Mouse (Mus musculus) limb, embryonic 10.5 days (tissue): ENCODE results near the gene Mrpl51. TPM values are rescaled to one million over a fixed set of nuclear protein-coding genes. Genes with fewer than 3 reads are reported as not detected.

Experiments
- DNase-seq: peaks from one replicate; pipeline ENCODE4 v3.0.0-alpha.2; 2017; ENCODE audit warnings: low spot score
- H3K27ac ChIP-seq: fragments of 300-500 bp; sonication (generic); 2 replicates; pipeline ENCODE4 v1.5.1; 2016; ENCODE audit warnings: mild to moderate bottlenecking
- H3K27me3 ChIP-seq: fragments of 300-500 bp; sonication (generic); 2 replicates; pipeline ENCODE4 v1.6.1; 2016; ENCODE audit warnings: low read depth, mild to moderate bottlenecking; ENCODE audit not compliant: poor library complexity, severe bottlenecking
- H3K36me3 ChIP-seq: fragments of 300-500 bp; sonication (generic); 2 replicates; pipeline ENCODE4 v1.6.1; 2016; ENCODE audit warnings: mild to moderate bottlenecking, moderate library complexity
- H3K4me1 ChIP-seq: fragments of 300-500 bp; sonication (generic); 2 replicates; pipeline ENCODE4 v1.6.1; 2016
- H3K4me3 ChIP-seq: fragments of 300-500 bp; sonication (generic); 2 replicates; pipeline ENCODE4 v1.5.1; 2016; ENCODE audit warnings: mild to moderate bottlenecking, moderate library complexity
- H3K9me3 ChIP-seq: fragments of 300-500 bp; sonication (generic); replicated peaks from 2 replicates; pipeline ENCODE4 v1.6.1; 2016; ENCODE audit warnings: mild to moderate bottlenecking
- WGBS: fragments of 180-500 bp; shearing (Covaris S2); methylation state at CpG from one replicate; pipeline ENCODE4 v1.1.7; 2016; 5-methylcytosine and 5-hydroxymethylcytosine counted together
- polyA plus RNA-seq: library from polyadenylated mRNA; unstranded; fragments of >200 nt; fragmentation: Nextera tagmentation; extraction: Ambion mirVana; gene quantifications from 2 replicates; pipeline ENCODE4 v1.2.1, GENCODE M21; 2016

Mrpl51 gene
- polyA plus RNA-seq = 213 and 231 TPM in 2 replicates

DNA sequence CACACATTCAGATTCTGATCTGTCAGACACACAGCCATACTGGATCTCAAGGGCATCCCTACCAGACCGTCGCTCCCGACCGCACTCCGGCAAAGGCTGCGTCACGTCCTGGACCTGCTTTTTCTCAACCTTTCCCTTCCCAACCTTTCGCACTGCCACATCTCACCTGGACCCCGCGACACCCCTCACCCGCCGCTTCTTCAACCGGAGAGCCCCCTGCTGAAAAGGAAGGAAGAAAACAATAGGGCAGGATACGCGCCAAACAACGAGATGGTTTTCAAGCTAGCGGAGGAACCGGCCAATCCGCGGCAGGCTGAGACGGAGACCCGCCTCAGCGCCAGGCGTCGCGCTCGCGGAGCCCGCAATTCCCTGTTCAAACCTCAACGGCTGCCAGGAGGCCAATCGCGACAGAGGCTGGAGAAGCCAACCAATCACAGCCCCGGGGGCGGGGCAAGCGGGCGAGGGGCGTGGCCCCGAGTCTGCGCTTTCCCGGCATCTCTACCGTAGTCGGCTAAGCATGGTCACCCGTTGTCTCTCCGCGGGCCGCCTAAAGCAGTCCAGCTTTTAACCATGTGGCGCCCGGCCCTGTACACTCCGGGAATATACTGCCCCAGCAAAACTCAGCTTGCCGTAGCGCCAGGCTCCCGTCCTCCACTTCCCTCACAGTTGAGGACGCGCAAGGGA lies at the start of gene Mrpl51, which contains the start of gene Ncapd2:
Gene Mrpl51, plus strand, starts transcription at position 470 of the 684 bp plus-strand sequence.
Gene Ncapd2, minus strand, starts transcription at position 370 of the 684 bp plus-strand sequence.
- peaks cover 21% of the 10 kb centered on the region for H3K4me1 ChIP-seq
- under 1% methylated on average over 54 of the region's 54 CpGs for WGBS
- peak within 1 kb of the TSS; percentile 82 for H3K4me3 ChIP-seq
- DNase-seq = peak; percentile 99
- H3K9me3 ChIP-seq = no peaks in the 10 kb centered on the region
- peaks cover 63% of the 10 kb centered on the region for H3K36me3 ChIP-seq
- H3K27me3 ChIP-seq = no peaks in the 10 kb centered on the region
- H3K27ac ChIP-seq = peak within 1 kb of the TSS; percentile 99

DNA sequence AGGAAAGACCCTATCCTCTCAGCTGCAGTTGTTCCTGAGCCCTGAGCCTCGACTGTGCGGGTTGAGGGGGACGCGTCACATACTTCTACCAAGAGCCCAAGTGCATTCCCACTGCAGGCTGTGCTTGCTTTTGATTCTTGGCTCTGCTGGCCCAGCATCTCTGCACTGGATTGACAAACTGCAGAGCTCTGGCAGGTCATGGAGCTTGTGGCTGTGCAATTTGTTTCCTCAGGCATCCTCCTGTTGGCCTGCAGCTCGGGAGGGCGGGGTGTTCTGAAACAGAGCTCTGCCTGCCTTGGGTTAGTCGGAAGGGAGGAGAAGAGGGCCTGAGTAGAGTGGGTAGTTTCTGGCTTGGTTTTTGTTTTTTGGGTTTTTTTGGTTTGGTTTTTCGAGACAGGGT lies 49.2 kb upstream of the Mrpl51 start:
- Histone ChIP-seq H3K36me3 (peaks cover 79% of the 10 kb centered on the region), H3K27ac (no peak overlapping the region), H3K27me3 (no peaks in the 10 kb centered on the region), H3K9me3 (no peaks in the 10 kb centered on the region), H3K4me1 (peaks cover 35% of the 10 kb centered on the region), H3K4me3 (no peak overlapping the region)
- WGBS = 90% methylated on average over 8 of the region's 8 CpGs
- DNase-seq = no peak

DNA sequence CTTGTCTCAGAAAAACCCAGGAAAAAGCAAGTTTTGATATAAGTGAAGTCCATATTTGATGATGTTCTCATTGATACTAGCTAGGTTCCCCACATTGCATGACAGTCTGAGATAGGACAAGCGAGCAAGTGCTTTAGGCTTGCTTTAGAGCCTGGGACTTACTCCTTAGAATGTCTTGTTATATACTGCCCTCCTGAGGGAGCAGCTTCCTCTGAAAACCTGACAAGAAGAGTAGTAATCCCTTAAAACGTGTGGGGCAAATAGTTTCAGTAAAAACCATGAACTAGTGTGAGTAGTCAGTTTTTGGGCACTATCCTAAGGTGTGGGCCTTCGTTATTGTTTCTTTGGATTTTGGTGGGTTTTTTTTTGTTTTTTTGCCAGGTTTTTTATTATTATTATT lies 48.5 kb upstream of the Mrpl51 start:
- no peak overlapping the region for H3K27ac ChIP-seq
- H3K27me3 ChIP-seq = no peaks in the 10 kb centered on the region
- peaks cover 76% of the 10 kb centered on the region for H3K36me3 ChIP-seq
- no peak for DNase-seq
- peaks cover 42% of the 10 kb centered on the region for H3K4me1 ChIP-seq
- no peaks in the 10 kb centered on the region for H3K9me3 ChIP-seq
- 85% methylated on average over 3 of the region's 3 CpGs for WGBS
- H3K4me3 ChIP-seq = no peak overlapping the region

DNA sequence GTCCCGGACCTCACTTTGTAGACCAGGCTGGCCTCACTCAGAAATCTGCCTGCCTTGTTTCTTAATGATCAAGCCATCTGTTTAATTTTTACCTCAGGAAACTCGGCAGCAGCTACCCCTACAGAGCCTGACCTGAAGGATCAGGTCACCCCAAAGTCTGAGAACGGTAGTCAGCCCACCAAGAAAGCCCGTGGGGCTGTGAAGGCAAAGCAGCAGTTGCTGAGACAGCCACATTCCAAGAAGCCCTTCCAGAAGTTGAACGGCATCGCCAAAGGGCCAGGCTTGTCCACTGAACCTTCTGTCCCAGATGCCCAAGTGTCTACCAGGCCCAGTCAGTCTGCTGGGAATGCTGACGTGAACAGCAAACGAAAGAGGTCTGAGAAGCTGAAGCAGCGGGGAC lies 47.7 kb upstream of the Mrpl51 start:
- H3K27me3 ChIP-seq = no peaks in the 10 kb centered on the region
- 0 out of 2 replicates have a peak overlapping the region, but pooled peaks have one; percentile 93 for H3K27ac ChIP-seq
- H3K4me1 ChIP-seq = peaks cover 50% of the 10 kb centered on the region
- H3K9me3 ChIP-seq = no peaks in the 10 kb centered on the region
- no peak for DNase-seq
- H3K36me3 ChIP-seq = peaks cover 76% of the 10 kb centered on the region
- H3K4me3 ChIP-seq = no peak overlapping the region
- 90% methylated on average over 9 of the region's 9 CpGs for WGBS

DNA sequence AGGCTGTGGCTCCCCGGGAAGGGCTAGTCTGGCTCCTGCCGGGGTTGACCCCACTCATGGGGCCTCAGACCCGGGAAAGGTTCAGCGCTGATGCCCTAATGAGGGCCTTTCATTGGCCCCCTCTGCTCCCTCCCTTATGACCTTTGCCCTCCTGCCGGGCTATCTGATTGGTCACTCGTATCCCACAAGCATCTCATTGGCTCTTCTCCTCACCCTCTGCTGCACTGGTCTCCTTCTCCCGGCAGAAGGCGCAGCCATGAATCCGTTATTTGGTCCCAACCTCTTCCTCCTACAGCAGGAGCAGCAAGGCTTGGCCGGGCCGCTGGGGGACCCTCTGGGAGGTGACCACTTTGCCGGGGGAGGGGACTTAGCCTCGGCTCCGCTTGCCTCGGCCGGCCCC lies 46.6 kb upstream of the Mrpl51 start, which contains the start of gene Iffo1:
Gene Iffo1, plus strand, starts transcription at position 241 of the 400 bp plus-strand sequence.
- Histone ChIP-seq H3K4me3 (peak within 1 kb of the TSS; percentile 81), H3K9me3 (no peaks in the 10 kb centered on the region), H3K36me3 (peaks cover 75% of the 10 kb centered on the region), H3K27ac (peak within 1 kb of the TSS; percentile 93), H3K27me3 (no peaks in the 10 kb centered on the region), H3K4me1 (peaks cover 57% of the 10 kb centered on the region)
- DNase-seq = peak; percentile 89
- under 1% methylated on average over 16 of the region's 16 CpGs for WGBS

DNA sequence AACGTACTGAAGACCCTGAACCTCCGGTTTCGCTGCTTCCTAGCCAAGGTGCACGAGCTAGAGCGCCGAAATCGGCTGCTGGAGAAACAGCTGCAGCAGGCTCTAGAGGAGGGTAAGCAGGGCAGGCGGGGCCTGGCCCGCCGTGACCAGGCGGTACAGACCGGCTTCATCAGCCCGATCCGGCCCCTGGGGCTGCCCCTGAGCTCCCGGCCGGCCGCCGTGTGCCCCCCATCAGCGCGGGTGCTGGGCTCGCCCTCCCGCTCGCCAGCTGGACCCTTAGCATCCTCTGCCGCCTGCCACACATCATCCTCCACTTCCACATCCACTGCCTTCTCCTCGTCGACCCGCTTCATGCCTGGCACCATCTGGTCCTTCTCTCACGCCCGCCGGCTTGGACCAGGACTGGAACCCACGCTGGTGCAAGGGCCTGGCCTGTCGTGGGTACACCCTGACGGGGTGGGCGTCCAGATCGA lies 46.1 kb upstream of the Mrpl51 start:
- H3K9me3 ChIP-seq = no peaks in the 10 kb centered on the region
- H3K4me1 ChIP-seq = peaks cover 57% of the 10 kb centered on the region
- WGBS = 1% methylated on average over 35 of the region's 35 CpGs
- peaks cover 74% of the 10 kb centered on the region for H3K36me3 ChIP-seq
- H3K27me3 ChIP-seq = no peaks in the 10 kb centered on the region
- peak overlapping the region; percentile 93 for H3K27ac ChIP-seq
- DNase-seq = no peak
- H3K4me3 ChIP-seq = peak overlapping the region; percentile 81

DNA sequence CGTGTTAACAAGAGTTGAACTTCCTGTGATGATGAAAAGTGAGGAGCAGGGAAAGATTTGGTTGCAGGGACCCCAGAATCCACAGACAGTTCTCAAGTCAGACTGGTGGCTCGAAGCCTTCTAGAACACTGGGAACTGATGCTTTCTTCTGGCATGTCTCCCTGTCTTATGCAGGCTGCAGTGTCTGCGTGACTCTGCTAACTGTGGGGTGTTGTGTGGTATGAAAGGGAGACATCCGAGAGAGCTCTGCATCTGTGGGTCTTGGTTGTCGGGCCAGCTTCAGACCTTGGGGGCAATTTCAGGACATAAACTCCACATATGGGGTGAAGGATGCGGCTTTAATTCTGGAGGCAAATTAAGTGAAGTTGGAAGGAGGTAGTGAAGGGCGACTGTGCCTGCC lies 45.5 kb upstream of the Mrpl51 start:
- peak overlapping the region; percentile 93 for H3K27ac ChIP-seq
- no peaks in the 10 kb centered on the region for H3K27me3 ChIP-seq
- peaks cover 57% of the 10 kb centered on the region for H3K4me1 ChIP-seq
- DNase-seq = no peak
- no peaks in the 10 kb centered on the region for H3K9me3 ChIP-seq
- peak overlapping the region; percentile 81 for H3K4me3 ChIP-seq
- 66% methylated on average over 7 of the region's 7 CpGs for WGBS
- peaks cover 74% of the 10 kb centered on the region for H3K36me3 ChIP-seq

DNA sequence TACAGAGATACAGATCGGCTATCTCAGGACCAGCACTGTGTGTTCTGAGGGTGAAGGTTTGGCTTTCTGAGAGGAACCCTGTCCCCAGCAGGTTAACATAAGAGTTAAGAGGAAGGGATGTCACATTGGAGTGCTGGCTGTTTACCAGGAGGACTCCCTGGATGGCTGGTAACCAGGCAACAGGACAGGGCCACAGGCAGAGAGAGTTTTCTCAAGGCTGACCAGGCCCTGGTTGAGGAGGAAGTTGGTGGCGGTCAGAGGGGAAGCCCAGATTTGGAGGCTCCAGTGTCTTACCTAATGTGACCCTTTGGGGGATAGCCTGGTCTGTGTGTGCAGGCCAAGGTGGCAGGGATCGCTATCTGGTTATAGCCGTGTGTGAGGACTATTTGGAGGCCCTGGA lies 44.8 kb upstream of the Mrpl51 start:
- Histone ChIP-seq H3K36me3 (peaks cover 74% of the 10 kb centered on the region), H3K4me3 (peak overlapping the region; percentile 81), H3K27ac (peak overlapping the region; percentile 47; the same call in 1 of the 2 replicates), H3K4me1 (peaks cover 57% of the 10 kb centered on the region), H3K9me3 (no peaks in the 10 kb centered on the region), H3K27me3 (no peaks in the 10 kb centered on the region)
- 90% methylated on average over 4 of the region's 4 CpGs for WGBS
- no peak for DNase-seq

DNA sequence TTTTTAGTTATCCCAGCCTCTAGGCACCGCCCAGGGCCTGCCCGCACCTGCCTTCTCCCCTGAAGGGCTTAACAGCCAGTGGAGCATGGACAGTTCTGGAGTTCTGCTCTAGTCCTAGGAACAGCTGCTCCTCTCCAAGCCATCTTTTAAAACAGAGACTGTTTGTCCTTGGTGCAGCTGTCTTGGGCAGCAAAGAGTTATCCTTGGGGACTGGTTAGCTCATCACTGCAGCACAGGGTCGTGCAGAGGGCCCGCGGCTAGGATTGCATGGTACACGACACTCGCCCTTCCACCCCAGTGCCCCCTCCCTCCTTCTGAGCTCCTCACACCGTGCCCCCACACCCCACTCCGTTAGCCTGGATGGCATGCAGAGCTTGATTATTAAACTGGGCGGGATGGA lies 44.3 kb upstream of the Mrpl51 start:
- no peaks in the 10 kb centered on the region for H3K27me3 ChIP-seq
- H3K4me3 ChIP-seq = peak overlapping the region; percentile 81; the same call in 1 of the 2 replicates
- 78% methylated on average over 10 of the region's 10 CpGs for WGBS
- H3K27ac ChIP-seq = peak overlapping the region; percentile 47; the same call in 1 of the 2 replicates
- peaks cover 57% of the 10 kb centered on the region for H3K4me1 ChIP-seq
- peaks cover 74% of the 10 kb centered on the region for H3K36me3 ChIP-seq
- DNase-seq = no peak
- no peaks in the 10 kb centered on the region for H3K9me3 ChIP-seq

DNA sequence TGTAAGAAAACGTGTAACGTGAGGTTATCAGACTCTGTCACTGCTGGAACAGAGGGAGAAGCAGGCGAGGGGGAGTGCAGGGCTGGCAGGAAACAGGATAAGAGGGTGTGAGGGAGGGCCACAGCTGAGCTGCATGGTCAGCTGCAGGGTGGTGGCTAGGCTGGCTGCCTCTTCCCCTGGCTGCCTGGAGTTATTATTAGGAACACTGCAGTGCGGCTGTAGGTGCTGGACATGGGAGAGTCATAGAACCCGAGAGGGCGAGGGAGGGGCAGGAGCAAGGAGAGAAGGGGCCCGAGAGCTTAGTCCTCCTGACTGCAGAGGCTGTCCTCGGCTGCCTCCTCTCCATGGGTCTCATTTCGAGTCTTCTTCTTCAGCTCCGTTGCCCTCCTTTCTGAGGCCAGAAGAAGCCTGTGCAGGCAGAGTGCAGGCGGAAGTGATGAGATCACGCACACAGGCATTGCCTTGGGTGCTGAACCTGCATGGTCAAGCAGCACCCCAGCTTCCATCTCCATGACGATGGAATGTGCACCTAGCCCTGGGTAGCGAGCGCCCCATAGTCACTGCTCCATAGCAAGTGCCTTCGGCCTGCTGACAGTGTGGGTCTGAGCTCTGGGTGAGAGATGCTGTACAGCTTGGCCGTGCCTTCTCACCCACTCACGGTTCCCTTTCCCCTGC lies 43.2 kb upstream of the Mrpl51 start:
- H3K9me3 ChIP-seq = no peaks in the 10 kb centered on the region
- no peak overlapping the region; the same call in 1 of the 2 replicates for H3K4me3 ChIP-seq
- peaks cover 75% of the 10 kb centered on the region for H3K36me3 ChIP-seq
- H3K27me3 ChIP-seq = no peaks in the 10 kb centered on the region
- H3K27ac ChIP-seq = peak overlapping the region; percentile 64; the same call in 1 of the 2 replicates
- DNase-seq = no peak
- 81% methylated on average over 18 of the region's 18 CpGs for WGBS
- peaks cover 57% of the 10 kb centered on the region for H3K4me1 ChIP-seq

DNA sequence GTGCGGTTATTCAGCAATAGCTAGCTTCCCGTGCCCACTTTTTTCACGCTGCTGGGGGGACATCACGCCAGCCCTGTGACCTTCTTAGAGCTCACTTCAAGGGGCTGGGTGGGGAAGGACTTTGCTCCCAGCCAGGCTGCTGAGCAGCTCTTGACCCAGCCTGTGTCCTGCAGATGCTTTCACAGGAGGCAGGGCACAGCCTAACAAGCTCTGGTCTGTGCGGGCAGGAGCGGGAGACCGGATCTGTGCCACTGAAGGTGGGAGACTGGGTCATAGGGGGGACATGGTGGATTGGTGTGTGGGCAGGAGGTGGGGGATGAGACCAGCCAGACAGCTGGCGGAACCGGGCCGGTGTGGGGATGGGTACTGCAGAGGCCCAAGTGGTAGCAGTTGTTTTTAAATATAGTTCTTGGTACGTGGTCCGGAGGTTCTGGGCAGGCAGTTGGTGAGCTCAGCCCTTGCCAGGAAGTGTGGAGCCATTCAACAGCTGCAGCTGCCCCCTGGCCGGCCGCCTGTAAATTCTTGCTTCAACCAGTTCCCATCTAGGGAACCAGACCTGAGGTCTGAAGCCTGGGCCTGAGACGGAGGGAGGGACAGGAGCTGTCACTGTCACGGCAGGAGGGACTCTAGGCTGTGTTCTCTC lies 42.6 kb upstream of the Mrpl51 start:
- peaks cover 75% of the 10 kb centered on the region for H3K36me3 ChIP-seq
- H3K4me1 ChIP-seq = peaks cover 54% of the 10 kb centered on the region
- WGBS = 81% methylated on average over 16 of the region's 16 CpGs
- H3K9me3 ChIP-seq = no peaks in the 10 kb centered on the region
- peak overlapping the region; percentile 64 for H3K27ac ChIP-seq
- DNase-seq = no peak
- H3K27me3 ChIP-seq = no peaks in the 10 kb centered on the region
- H3K4me3 ChIP-seq = peak overlapping the region; percentile 10; the same call in 1 of the 2 replicates

DNA sequence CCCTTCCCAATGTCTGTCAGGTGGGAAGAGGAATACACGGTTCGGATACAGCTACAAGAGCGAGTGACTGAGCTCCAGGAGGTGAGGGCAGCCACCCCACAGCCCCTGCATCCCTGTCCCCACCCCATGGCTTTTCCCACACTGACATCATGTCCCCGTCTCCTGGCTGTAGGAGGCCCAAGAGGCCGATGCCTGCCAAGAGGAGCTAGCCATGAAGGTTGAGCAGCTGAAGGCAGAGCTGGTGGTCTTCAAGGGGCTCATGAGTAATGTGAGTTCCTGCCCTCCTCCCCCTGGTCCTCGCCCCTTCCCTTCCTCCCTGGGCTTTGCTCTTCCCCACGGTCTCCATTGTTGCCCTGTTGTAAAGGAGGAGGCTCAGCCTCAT lies 42.0 kb upstream of the Mrpl51 start:
- Histone ChIP-seq H3K9me3 (no peaks in the 10 kb centered on the region), H3K36me3 (peaks cover 71% of the 10 kb centered on the region), H3K27ac (peak overlapping the region; percentile 64), H3K4me3 (no peak overlapping the region), H3K27me3 (no peaks in the 10 kb centered on the region), H3K4me1 (peaks cover 48% of the 10 kb centered on the region)
- 70% methylated on average over 7 of the region's 7 CpGs for WGBS
- no peak for DNase-seq
